Mouse (Mus musculus): ENCODE measurements around the gene Gm21188. TPM values are rescaled to one million over a fixed set of nuclear protein-coding genes. Genes with fewer than 3 reads are reported as not detected.
"Not testable (repeated sequence)": the region's sequence is repeated elsewhere in the genome, so short reads cannot be mapped to it uniquely, and the experiment has no call there.

The Gm21188 gene
- total RNA-seq (2021) = under 1 TPM; 0.39 to 0.49 TPM

DNA sequence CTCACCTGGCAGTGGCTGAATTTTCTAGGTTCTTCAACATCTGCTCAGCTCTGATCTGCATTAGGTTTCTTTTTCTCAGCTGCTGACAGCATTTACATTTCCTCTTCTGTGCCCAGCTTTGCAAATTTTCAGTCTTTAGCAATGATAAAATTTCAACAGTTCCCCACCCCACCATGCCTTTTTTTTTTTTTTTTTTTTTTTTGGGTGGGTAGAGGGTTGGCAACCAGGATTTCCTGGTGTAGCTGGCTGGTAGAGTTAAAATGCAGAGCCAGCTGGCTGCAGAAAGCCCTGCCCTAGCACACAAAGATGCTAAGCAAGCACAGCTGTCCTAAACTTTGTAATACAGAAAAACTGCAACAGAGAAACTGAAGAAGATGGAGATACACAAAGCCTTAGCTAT, at the start of gene Gm21188:
Gm21188 (minus strand) TSS at position 110 of the 400 bp plus-strand sequence.
- intact Hi-C loops (cut with DNase I); DNase-seq (ENCODE audit: low spot score): not testable (repeated sequence)

GRCm38 (mm10) chr13:120099327-120099726, 47.3 kb upstream of the Gm21188 start:
- intact Hi-C loops (cut with DNase I); DNase-seq (ENCODE audit: low spot score): not testable (repeated sequence)

- intact Hi-C loops (cut with DNase I); DNase-seq (ENCODE audit: low spot score): not testable (repeated sequence)
Measured at GRCm38 (mm10) chr13:120096938-120097256, 44.9 kb upstream of the Gm21188 start.

GRCm38 (mm10) chr13:120096241-120096937, 44.4 kb upstream of the Gm21188 start:
- intact Hi-C loops (cut with DNase I); DNase-seq (ENCODE audit: low spot score): not testable (repeated sequence)

DNA sequence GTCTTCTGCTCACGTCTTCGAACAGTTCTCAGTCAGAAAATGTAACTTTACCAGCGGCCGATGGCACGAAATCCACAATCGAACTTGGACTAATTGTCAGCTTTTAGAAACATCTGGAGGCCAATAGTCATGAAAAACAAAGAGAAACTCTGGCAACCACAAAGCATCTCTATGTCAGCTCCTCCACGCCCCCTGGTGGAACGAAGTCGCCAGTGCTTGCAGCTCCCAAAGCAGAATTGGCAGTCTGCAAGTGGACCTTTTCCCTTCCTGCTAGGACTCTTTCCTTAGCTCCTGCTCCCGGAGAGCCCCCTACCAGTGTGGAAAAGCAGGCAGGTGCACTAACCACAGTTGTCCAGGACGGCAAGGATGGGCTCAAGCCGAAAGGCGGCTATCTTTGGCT, 41.0 kb upstream of the Gm21188 start:
- intact Hi-C loops (cut with DNase I); DNase-seq (ENCODE audit: low spot score): not testable (repeated sequence)

- DNase-seq (ENCODE audit: low spot score); intact Hi-C loops (cut with DNase I): not testable (repeated sequence)
Measured at GRCm38 (mm10) chr13:120079644-120080043, 27.6 kb upstream of the Gm21188 start.

GRCm38 (mm10) chr13:120070878-120071277, 18.9 kb upstream of the Gm21188 start:
- intact Hi-C loops (cut with DNase I); DNase-seq (ENCODE audit: low spot score): not testable (repeated sequence)

DNA sequence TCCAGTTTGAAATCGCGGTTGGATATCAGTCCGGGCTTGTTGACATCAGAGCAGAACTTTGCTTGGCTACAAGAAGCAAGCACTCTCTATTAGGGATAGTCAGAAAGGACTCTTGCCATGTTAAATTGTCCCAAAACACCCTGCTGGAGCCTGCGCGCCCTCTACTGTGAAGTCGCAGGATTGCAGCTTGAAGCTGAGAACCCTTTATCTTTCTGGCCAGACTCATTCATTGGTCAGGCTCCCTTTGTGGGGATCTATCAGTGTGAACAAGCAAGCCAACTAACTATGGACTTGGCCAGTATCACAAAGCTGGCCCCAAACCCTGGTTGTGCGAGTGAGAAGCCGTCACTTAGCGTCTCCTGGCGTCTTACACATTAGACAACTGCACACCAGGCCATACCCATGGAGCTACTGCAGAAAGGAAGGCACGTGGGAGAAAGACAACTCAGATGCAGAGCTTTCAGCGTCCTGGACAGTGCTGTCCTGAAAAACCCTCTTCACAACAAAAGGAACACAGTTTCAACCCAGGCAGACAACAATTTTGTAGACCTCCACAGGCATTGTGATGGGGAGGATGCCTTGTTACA, 18.1 kb upstream of the Gm21188 start:
- DNase-seq (ENCODE audit: low spot score); intact Hi-C loops (cut with DNase I): not testable (repeated sequence)

- not testable (repeated sequence) for DNase-seq (ENCODE audit: low spot score)
Measured at GRCm38 (mm10) chr13:120063439-120064089, 11.6 kb upstream of the Gm21188 start.

DNA sequence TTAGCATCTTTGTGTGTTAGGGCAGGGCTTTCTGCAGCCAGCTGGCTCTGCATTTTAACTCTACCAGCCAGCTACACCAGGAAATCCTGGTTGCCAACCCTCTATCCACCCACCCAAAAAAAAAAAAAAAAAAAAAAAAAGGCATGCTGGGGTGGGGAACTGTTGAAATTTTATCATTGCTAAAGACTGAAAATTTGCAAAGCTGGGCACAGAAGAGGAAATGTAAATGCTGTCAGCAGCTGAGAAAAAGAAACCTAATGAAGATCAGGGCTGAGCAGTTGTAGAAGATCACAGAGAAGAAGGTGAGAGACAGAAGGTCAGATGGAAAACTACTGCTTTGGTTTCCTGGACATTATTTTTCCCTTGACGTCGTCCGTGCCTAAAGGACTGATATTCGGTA, 10.9 kb upstream of the Gm21188 start:
- intact Hi-C loops (cut with DNase I); DNase-seq (ENCODE audit: low spot score): not testable (repeated sequence)

More at GRCm38 (mm10) chr13:120063439-120064089, 11.6 kb upstream of the Gm21188 start:
- intact Hi-C loops (cut with DNase I) = not testable (repeated sequence)

GRCm38 (mm10) chr13:120048608-120049007, 3.4 kb downstream of the Gm21188 start:
- DNase-seq (ENCODE audit: low spot score); intact Hi-C loops (cut with DNase I): not testable (repeated sequence)

GRCm38 (mm10) chr13:120048186-120048585, 3.8 kb downstream of the Gm21188 start:
- DNase-seq (ENCODE audit: low spot score); intact Hi-C loops (cut with DNase I): not testable (repeated sequence)

- intact Hi-C loops (cut with DNase I); DNase-seq (ENCODE audit: low spot score): not testable (repeated sequence)
Measured at GRCm38 (mm10) chr13:120046422-120047209, 5.4 kb downstream of the Gm21188 start.

DNA sequence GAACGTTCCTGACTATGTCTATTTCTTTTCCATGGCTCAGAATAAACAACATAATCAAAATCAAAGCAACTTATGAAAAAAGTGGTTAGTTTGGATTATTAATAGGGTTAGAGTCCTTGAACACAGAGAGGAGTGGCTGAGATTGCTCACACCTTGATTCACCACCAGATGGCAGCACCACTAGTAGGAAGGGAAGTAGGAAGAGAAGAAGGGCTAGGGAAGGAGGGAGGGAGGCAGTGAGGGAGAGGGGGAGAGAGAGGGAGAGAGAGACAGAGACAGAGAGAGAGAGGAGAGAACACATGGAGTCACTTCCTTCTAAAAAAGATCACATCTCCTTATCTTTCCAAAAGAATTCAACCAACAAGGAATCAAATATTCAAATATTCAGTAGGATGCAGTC, 10.8 kb downstream of the Gm21188 start:
- intact Hi-C loops (cut with DNase I); DNase-seq (ENCODE audit: low spot score): not testable (repeated sequence)

- intact Hi-C loops (cut with DNase I); DNase-seq (ENCODE audit: low spot score): not testable (repeated sequence)
Measured at GRCm38 (mm10) chr13:120037881-120038280, 14.1 kb downstream of the Gm21188 start.

- DNase-seq (ENCODE audit: low spot score); intact Hi-C loops (cut with DNase I): not testable (repeated sequence)
Measured at GRCm38 (mm10) chr13:120036577-120037115, 15.3 kb downstream of the Gm21188 start.

- DNase-seq (ENCODE audit: low spot score); intact Hi-C loops (cut with DNase I): not testable (repeated sequence)
Measured at GRCm38 (mm10) chr13:120035151-120035550, 16.8 kb downstream of the Gm21188 start.

GRCm38 (mm10) chr13:120034637-120035036, 17.4 kb downstream of the Gm21188 start:
- intact Hi-C loops (cut with DNase I); DNase-seq (ENCODE audit: low spot score): not testable (repeated sequence)

GRCm38 (mm10) chr13:120033516-120034190, 18.3 kb downstream of the Gm21188 start:
- intact Hi-C loops (cut with DNase I); DNase-seq (ENCODE audit: low spot score): not testable (repeated sequence)
